Mouse (Mus musculus) central nervous system, embryonic 11.5 days (tissue): Measurements from ENCODE around the gene Riiad1. TPM values are rescaled to one million over a fixed set of nuclear protein-coding genes. Genes with fewer than 3 reads are reported as not detected.

ENCODE experiments used
- polyA plus RNA-seq: library from polyadenylated mRNA; depleted of rRNA; stranded (reverse); fragments of >200 nt; gene quantifications from 2 replicates; pipeline ENCODE4 v1.2.3, GENCODE M21; 2012; rRNA removed

The Riiad1 gene
- 1.8 and 2.7 TPM in 2 replicates for polyA plus RNA-seq

GRCm38 (mm10) chr3:94480291-94480884, at the start of gene Riiad1:
Gene Riiad1 (minus strand): TSS chr3:94480341.

GRCm38 (mm10) chr3:94477981-94478422, 2.1 kb downstream of the Riiad1 start, which contains the start of gene Celf3:
Gene Celf3 (plus strand): TSS chr3:94478295.

GRCm38 (mm10) chr3:94443597-94443964, 36.6 kb downstream of the Riiad1 start, which contains the start of gene Oaz3:
Gene Oaz3 (minus strand): TSS chr3:94443915.

GRCm38 (mm10) chr3:94442951-94443596, 37.1 kb downstream of the Riiad1 start, which contains the start of gene Mrpl9:
Gene Mrpl9 (plus strand): TSS chr3:94443318.

Other genes with a start within 250 kb of the Riiad1 start
- not detected in 2 replicates for gene Gm4778, start 216.3 kb downstream of the Riiad1 start, polyA plus RNA-seq
- 3.6 and 6.6 TPM in 2 replicates for gene Them4, start 170.3 kb downstream of the Riiad1 start, polyA plus RNA-seq
- 0.12 and 0.19 TPM in 2 replicates for gene Them5, start 138.2 kb downstream of the Riiad1 start, polyA plus RNA-seq
- gene C2cd4d, start 117.9 kb downstream of the Riiad1 start, polyA plus RNA-seq = 0.28 and 0.48 TPM in 2 replicates
- gene Rorc, start 107.5 kb downstream of the Riiad1 start, polyA plus RNA-seq = 0.36 and 0.53 TPM in 2 replicates
- 0.25 and 0.41 TPM in 2 replicates for gene Lingo4, start 81.8 kb downstream of the Riiad1 start, polyA plus RNA-seq
- gene Tdrkh, start 67.1 kb downstream of the Riiad1 start, polyA plus RNA-seq = 14.2 and 25.3 TPM in 2 replicates
- 60.7 and 69.7 TPM in 2 replicates for gene Mrpl9, start 37.0 kb downstream of the Riiad1 start, polyA plus RNA-seq
- 0.23 and 0.27 TPM in 2 replicates for gene Oaz3, start 36.4 kb downstream of the Riiad1 start, polyA plus RNA-seq
- gene Celf3, start 2.0 kb downstream of the Riiad1 start, polyA plus RNA-seq = 186 and 206 TPM in 2 replicates
- 24.1 and 34.7 TPM in 2 replicates for gene Snx27, start 102.4 kb upstream of the Riiad1 start, polyA plus RNA-seq
- not detected in 2 replicates for gene Gm10972, start 162.8 kb upstream of the Riiad1 start, polyA plus RNA-seq
- 4.2 and 5.1 TPM in 2 replicates for gene Tuft1, start 178.5 kb upstream of the Riiad1 start, polyA plus RNA-seq
- 0.35 and 0.37 TPM in 2 replicates for gene Selenbp2, start 213.2 kb upstream of the Riiad1 start, polyA plus RNA-seq